Mouse (Mus musculus) spleen, postnatal 36 days (tissue): ENCODE data around the gene Gm6993.

Experiments
- DNase-seq, 2 experiments: peaks; one replicate each; pipeline ENCODE4 v3.0.0; 2022; ENCODE audit warnings: low spot score in 2 of 2, mixed read lengths in 1 of 2

Gene Gm6993

DNA sequence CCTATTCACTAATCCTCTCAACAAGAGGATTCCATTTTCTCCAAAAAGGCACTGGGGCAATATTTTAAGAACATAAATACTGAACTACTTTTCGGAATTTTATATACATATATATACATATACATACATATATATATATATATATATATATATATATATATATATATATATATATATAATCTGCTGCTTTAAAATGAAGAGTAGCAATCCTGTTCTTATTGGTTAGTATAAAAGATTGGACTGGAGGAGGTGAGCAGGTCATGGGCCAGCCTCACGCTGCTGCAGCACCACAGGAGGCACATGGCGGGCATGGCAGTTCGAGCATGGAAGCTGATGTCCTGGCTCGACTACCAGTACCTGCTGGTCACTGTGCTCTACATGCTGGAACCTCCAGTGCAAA, at the start of gene Gm6993:
TSS of gene Gm6993 (plus strand) at position 301 of the 400 bp plus-strand sequence.
- no peak for DNase-seq

- DNase-seq, result no peak
Observed at GRCm38 (mm10) chr12:31191329-31191954, 49.1 kb upstream of the Gm6993 start.

- DNase-seq, result no peak
Observed at GRCm38 (mm10) chr12:31202509-31202908, 38.1 kb upstream of the Gm6993 start.

GRCm38 (mm10) chr12:31203746-31204455, 36.7 kb upstream of the Gm6993 start:
- no peak for DNase-seq

GRCm38 (mm10) chr12:31204898-31205297, 35.7 kb upstream of the Gm6993 start:
- DNase-seq, result no peak

- DNase-seq, result no peak
Observed at GRCm38 (mm10) chr12:31205983-31206633, 34.5 kb upstream of the Gm6993 start.

DNA sequence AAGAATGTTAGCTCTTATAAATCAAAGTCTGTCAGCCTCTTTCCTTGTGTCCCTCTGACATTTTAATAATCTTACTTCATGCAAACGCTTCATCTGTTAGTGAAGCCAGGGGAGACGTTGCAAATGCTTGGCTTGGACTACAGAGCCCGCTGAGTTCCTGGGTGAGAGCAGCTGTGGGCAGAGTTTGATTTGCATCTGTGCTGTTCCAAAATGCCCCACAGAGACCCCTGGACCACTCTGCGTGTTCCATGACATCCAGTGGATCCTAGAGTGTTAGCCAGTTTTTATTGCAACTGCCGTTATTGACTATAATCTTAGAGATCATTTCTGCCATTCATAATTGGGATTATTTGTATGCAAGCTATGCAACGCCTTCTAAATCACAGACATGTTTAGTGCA, 31.8 kb upstream of the Gm6993 start:
- no peak for DNase-seq

GRCm38 (mm10) chr12:31209377-31209805, 31.2 kb upstream of the Gm6993 start:
- no peak for DNase-seq

GRCm38 (mm10) chr12:31213556-31213955, 27.0 kb upstream of the Gm6993 start:
- DNase-seq, result no peak

DNA sequence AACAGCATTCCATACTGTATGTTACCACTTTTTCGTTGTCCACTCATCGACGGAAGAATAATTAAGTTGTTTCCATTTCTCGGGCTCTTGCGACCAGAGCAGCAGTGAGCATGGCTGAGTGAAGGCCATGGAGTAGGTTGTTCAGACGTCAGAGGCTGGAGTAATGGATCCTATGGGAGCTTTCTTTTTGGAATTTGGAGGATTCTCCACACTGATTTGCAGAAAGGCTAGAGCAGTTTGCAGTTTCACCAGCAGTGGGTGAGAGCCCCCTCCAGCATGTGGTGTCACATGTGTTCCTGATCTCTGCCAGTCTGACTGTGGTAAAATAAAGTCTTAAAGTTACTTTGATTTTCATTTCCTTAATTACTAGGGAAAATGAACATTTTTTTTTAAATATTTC, 25.6 kb upstream of the Gm6993 start:
- DNase-seq, result no peak

DNA sequence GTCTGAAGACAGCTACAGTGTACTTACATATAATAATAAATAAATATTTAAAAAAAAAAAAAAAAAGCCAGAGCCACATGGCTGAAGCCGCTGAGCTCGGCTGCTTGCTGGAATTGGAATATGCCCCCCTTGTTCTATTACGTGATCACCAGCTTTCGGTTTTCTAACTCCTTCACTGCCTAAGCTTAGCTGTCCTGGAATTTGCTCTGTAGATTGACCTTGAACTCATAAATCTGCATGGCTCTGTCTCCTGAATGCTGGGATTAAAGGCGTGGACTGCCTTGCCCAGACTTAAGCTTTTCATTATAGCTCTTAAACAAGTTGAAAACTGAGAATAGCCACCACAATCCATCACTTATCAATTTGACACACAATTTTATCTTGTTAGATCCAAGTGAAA, 23.3 kb upstream of the Gm6993 start:
- no peak for DNase-seq

- no peak for DNase-seq
Observed at GRCm38 (mm10) chr12:31218774-31219173, 21.8 kb upstream of the Gm6993 start.

GRCm38 (mm10) chr12:31221522-31221921, 19.0 kb upstream of the Gm6993 start:
- no peak for DNase-seq

DNA sequence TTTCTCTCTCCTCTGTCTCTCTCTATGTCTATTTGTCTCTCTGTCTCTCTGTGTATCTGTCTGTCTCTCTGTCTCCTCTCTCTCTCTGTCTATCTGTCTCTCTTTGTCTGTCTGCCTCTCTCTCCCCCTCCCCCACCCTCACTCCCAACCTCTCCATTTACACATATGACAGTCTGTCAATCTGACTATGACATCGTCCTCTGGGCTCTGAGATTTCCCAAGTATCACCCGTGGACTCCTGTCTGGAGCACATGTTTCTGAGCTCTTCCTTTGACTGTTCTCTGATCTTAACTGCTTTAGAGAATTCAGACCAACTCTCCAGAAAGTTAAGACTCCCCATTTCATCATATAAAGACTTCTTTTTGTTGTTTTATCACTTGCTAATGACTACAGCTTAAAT, 18.3 kb upstream of the Gm6993 start:
- no peak for DNase-seq

- DNase-seq, result no peak
Observed at GRCm38 (mm10) chr12:31222741-31223140, 17.8 kb upstream of the Gm6993 start.

- DNase-seq, result no peak
Observed at GRCm38 (mm10) chr12:31225451-31225850, 15.1 kb upstream of the Gm6993 start.

- no peak for DNase-seq
Observed at GRCm38 (mm10) chr12:31227167-31227566, 13.4 kb upstream of the Gm6993 start.

- no peak for DNase-seq
Observed at GRCm38 (mm10) chr12:31228878-31229277, 11.7 kb upstream of the Gm6993 start.

GRCm38 (mm10) chr12:31232635-31233034, 7.9 kb upstream of the Gm6993 start:
- DNase-seq, result no peak

GRCm38 (mm10) chr12:31235018-31235417, 5.6 kb upstream of the Gm6993 start:
- DNase-seq, result no peak

DNA sequence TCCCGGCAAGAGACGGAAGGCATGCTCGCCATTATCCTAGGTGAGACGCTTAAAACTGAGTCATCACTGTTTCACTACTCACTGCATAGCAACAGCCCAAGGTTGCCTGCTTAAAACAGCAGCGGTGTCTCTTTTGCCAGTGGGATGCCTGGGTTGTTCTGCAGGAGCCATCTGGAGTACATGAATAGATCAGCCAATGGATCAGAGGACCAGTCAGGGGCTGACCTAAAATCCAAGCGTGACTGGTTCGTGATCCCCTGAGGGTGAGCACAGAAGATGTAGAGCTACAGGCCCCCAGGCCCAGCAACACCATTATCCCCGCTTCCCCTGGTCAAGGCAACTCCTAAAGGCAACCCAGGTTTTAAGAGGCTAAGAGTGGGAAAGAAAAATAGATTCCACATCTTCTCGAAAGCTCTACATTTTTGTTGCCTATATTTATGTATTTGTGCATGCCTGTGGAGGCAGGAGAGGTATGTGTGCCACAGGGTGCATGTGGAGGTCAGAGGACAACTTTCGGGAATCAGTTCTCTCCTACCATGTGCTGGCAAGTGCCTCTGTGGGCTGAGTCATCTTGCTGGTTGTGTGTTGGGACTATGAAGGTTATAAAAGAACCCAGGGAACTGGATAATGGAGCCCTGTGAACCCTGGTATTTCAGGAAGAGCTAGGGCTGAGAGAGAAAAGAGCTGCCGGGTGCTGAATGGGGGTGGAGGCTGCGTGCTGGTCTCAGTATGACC, 3.5 kb upstream of the Gm6993 start:
- DNase-seq, result no peak

- no peak for DNase-seq
Observed at GRCm38 (mm10) chr12:31239031-31239583, 1.5 kb upstream of the Gm6993 start.
